Mouse (Mus musculus) liver, postnatal 0 days (tissue): ENCODE data around the gene Zbtb7a.
"Not testable (repeated sequence)": the region's sequence is repeated elsewhere in the genome, so short reads cannot be mapped to it uniquely, and the experiment has no call there.

Source experiments
- CTCF ChIP-seq: sonication (generic); IDR thresholded peaks from 2 replicates; pipeline ENCODE4 v1.5.1; 2016; ENCODE audit warnings: antibody characterized with exemption, low read depth
- EP300 ChIP-seq: IDR thresholded peaks from 2 replicates; pipeline ENCODE4 v1.6.1; 2016; ENCODE audit warnings: antibody characterized with exemption, low read depth, mild to moderate bottlenecking

- not testable (repeated sequence) for TF ChIP-seq CTCF, EP300
Measured at GRCm38 (mm10) chr10:81181860-81182259, 46.8 kb downstream of the Zbtb7a start.
